Mouse (Mus musculus): Measurements from ENCODE around the gene Bbx. TPM values are rescaled to one million over a fixed set of nuclear protein-coding genes. Genes with fewer than 3 reads are reported as not detected.

Bbx gene
- polyA plus RNA-seq, 1 experiment: 1.6 TPM

GRCm38 (mm10) chr16:50415406-50415805 lies 16.8 kb downstream of the Bbx start:
- no peak for DNase-seq (ENCODE audit: low read depth, low spot score)
- WGBS: 76% methylated on average over 8 of the region's 8 CpGs

GRCm38 (mm10) chr16:50402851-50403250 lies 29.3 kb downstream of the Bbx start:
- WGBS: 31% methylated on average over 5 of the region's 5 CpGs
- DNase-seq (ENCODE audit: low read depth, low spot score): no peak

- DNase-seq (ENCODE audit: low read depth, low spot score): no peak
- WGBS: 89% methylated on average over 6 of the region's 6 CpGs
Measured at GRCm38 (mm10) chr16:50399775-50400174, 32.4 kb downstream of the Bbx start.

GRCm38 (mm10) chr16:50398564-50398963 lies 33.6 kb downstream of the Bbx start:
- no peak for DNase-seq (ENCODE audit: low read depth, low spot score)
- 94% methylated on average over 4 of the region's 4 CpGs for WGBS

- WGBS: 83% methylated on average over 6 of the region's 6 CpGs
- no peak for DNase-seq (ENCODE audit: low read depth, low spot score)
Measured at GRCm38 (mm10) chr16:50395928-50396612, 36.1 kb downstream of the Bbx start.

- WGBS: 76% methylated on average over 3 of the region's 3 CpGs
- no peak for DNase-seq (ENCODE audit: low read depth, low spot score)
Measured at GRCm38 (mm10) chr16:50388499-50388898, 43.7 kb downstream of the Bbx start.

- no peak for DNase-seq (ENCODE audit: low read depth, low spot score)
- WGBS: 92% methylated on average over 8 of the region's 8 CpGs
Measured at GRCm38 (mm10) chr16:50383541-50383940, 48.6 kb downstream of the Bbx start.

- 61% methylated on average over 7 of the region's 7 CpGs for WGBS
- no peak for DNase-seq (ENCODE audit: low read depth, low spot score)
Measured at GRCm38 (mm10) chr16:50381351-50381746, 50.8 kb downstream of the Bbx start.

GRCm38 (mm10) chr16:50380682-50381350 lies 51.4 kb downstream of the Bbx start:
- 56% methylated on average over 10 of the region's 10 CpGs for WGBS
- DNase-seq (ENCODE audit: low read depth, low spot score): no peak

GRCm38 (mm10) chr16:50380232-50380631 lies 52.0 kb downstream of the Bbx start:
- no peak for DNase-seq (ENCODE audit: low read depth, low spot score)
- 72% methylated on average over 7 of the region's 7 CpGs for WGBS

- WGBS: 90% methylated on average over 3 of the region's 3 CpGs
- no peak for DNase-seq (ENCODE audit: low read depth, low spot score)
Measured at GRCm38 (mm10) chr16:50374611-50375010, 57.6 kb downstream of the Bbx start.

- 59% methylated on average over 5 of the region's 5 CpGs for WGBS
- no peak for DNase-seq (ENCODE audit: low read depth, low spot score)
Measured at GRCm38 (mm10) chr16:50373685-50374084, 58.5 kb downstream of the Bbx start.

- WGBS: 45% methylated on average over 2 of the region's 2 CpGs
- DNase-seq (ENCODE audit: low read depth, low spot score): no peak
Measured at GRCm38 (mm10) chr16:50372543-50372942, 59.6 kb downstream of the Bbx start.

- 77% methylated on average over 3 of the region's 3 CpGs for WGBS
- no peak for DNase-seq (ENCODE audit: low read depth, low spot score)
Measured at GRCm38 (mm10) chr16:50371460-50371859, 60.7 kb downstream of the Bbx start.

GRCm38 (mm10) chr16:50370423-50370822 lies 61.8 kb downstream of the Bbx start:
- DNase-seq (ENCODE audit: low read depth, low spot score): no peak
- 73% methylated on average over 2 of the region's 2 CpGs for WGBS

- DNase-seq (ENCODE audit: low read depth, low spot score): no peak
- 73% methylated on average over 5 of the region's 5 CpGs for WGBS
Measured at GRCm38 (mm10) chr16:50366556-50366955, 65.6 kb downstream of the Bbx start.

GRCm38 (mm10) chr16:50364189-50365059 lies 67.8 kb downstream of the Bbx start:
- no peak for DNase-seq (ENCODE audit: low read depth, low spot score)
- WGBS: 11% methylated on average over 11 of the region's 11 CpGs

GRCm38 (mm10) chr16:50363443-50364188 lies 68.6 kb downstream of the Bbx start:
- WGBS: 21% methylated on average over 17 of the region's 17 CpGs
- no peak for DNase-seq (ENCODE audit: low read depth, low spot score)

GRCm38 (mm10) chr16:50360631-50361030 lies 71.6 kb downstream of the Bbx start:
- WGBS: 68% methylated on average over 7 of the region's 7 CpGs
- DNase-seq (ENCODE audit: low read depth, low spot score): no peak

GRCm38 (mm10) chr16:50329684-50330083 lies 102.5 kb downstream of the Bbx start:
- no peak for DNase-seq (ENCODE audit: low read depth, low spot score)
- WGBS: 95% methylated on average over 2 of the region's 2 CpGs
